Mouse (Mus musculus) heart, adult 2 months (tissue): ENCODE data around the gene Cerkl.

Experiments
- CTCF ChIP-seq: fragments of 200-600 bp; IDR thresholded peaks from 2 replicates; pipeline ENCODE4 v1.8.1; 2022; ENCODE audit warnings: antibody characterized with exemption, mild to moderate bottlenecking, moderate library complexity
- EP300 ChIP-seq: fragments of 200-500 bp; IDR thresholded peaks from 2 replicates; pipeline ENCODE4 v1.6.1; 2011; ENCODE audit warnings: low read depth, low read length, control low read depth; ENCODE audit not compliant: insufficient read depth
- POLR2A ChIP-seq: fragments of 200-500 bp; IDR thresholded peaks from 2 replicates; pipeline ENCODE4 v1.6.1; 2011; ENCODE audit warnings: mild to moderate bottlenecking, low read depth, low read length, control low read depth; ENCODE audit not compliant: insufficient read depth

- TF ChIP-seq POLR2A, result no peak
- no peak for TF ChIP-seq EP300
- TF ChIP-seq CTCF, result no peak
Measured at GRCm38 (mm10) chr2:79343115-79343514, 113.5 kb downstream of the Cerkl start.
